Mouse (Mus musculus) liver, embryonic 14.5 days (tissue): ENCODE data around the gene Olfr1122. TPM values are rescaled to one million over a fixed set of nuclear protein-coding genes. Genes with fewer than 3 reads are reported as not detected.
"Not testable (repeated sequence)": the region's sequence is repeated elsewhere in the genome, so short reads cannot be mapped to it uniquely, and the experiment has no call there.

Source experiments
- ATAC-seq: fragments of 200-750 bp; cut with Nextera tagmentation; 2 replicates; pipeline ENCODE4 v1.8.0; 2017; ENCODE audit warnings: moderate number of reproducible peaks, mild to moderate bottlenecking, moderate library complexity; ENCODE audit not compliant: insufficient read depth
- DNase-seq, 3 experiments: peaks; one replicate each; pipeline ENCODE4 v3.0.0-alpha.2; 2012 to 2013; ENCODE audit warnings: low read depth in 3 of 3, low spot score in 3 of 3
- H3K27ac ChIP-seq: fragments of 300-500 bp; sonication (generic); 2 replicates; pipeline ENCODE4 v1.5.1; 2014; ENCODE audit warnings: moderate library complexity, mild to moderate bottlenecking, control low read depth, inconsistent platforms
- H3K27me3 ChIP-seq: fragments of 300-500 bp; sonication (generic); 2 replicates; pipeline ENCODE4 v1.6.1; 2014; ENCODE audit warnings: mild to moderate bottlenecking, low read length, moderate library complexity; ENCODE audit not compliant: control insufficient read depth, insufficient read depth
- H3K36me3 ChIP-seq: fragments of 300-500 bp; sonication (generic); replicated peaks from 2 replicates; pipeline ENCODE4 v1.6.1; 2014; ENCODE audit warnings: low read depth; ENCODE audit not compliant: control insufficient read depth, insufficient read depth
- H3K4me1 ChIP-seq, 2 experiments: fragments of 200-500 bp in 1 of 2; fragments of 300-500 bp in 1 of 2; sonication (generic) in 1 of 2; replicated peaks; 2 replicates each; pipeline ENCODE4 v1.6.1; 2012 to 2014; ENCODE audit warnings: antibody characterized with exemption in 1 of 2, inconsistent platforms in 1 of 2, low read length in 1 of 2; ENCODE audit not compliant: control insufficient read depth in 2 of 2, insufficient read depth in 2 of 2
- H3K4me2 ChIP-seq: fragments of 300-500 bp; sonication (generic); 2 replicates; pipeline ENCODE4 v1.6.1; 2014; ENCODE audit warnings: low read depth, mild to moderate bottlenecking, control low read depth, moderate library complexity
- H3K4me3 ChIP-seq, 2 experiments: fragments of 200-500 bp in 1 of 2; fragments of 300-500 bp in 1 of 2; sonication (generic) in 1 of 2; 2 replicates each; pipeline ENCODE4 v1.5.1; 2012 to 2014; ENCODE audit warnings: low read depth in 2 of 2, low read length in 2 of 2, mild to moderate bottlenecking in 2 of 2, control low read depth in 1 of 2, inconsistent platforms in 1 of 2, moderate library complexity in 1 of 2; ENCODE audit not compliant: insufficient read depth in 1 of 2
- H3K9ac ChIP-seq: fragments of 300-500 bp; sonication (generic); replicated peaks from 2 replicates; pipeline ENCODE4 v1.6.1; 2014; ENCODE audit warnings: mild to moderate bottlenecking, control low read depth, moderate library complexity
- H3K9me3 ChIP-seq: fragments of 300-500 bp; sonication (generic); 2 replicates; pipeline ENCODE4 v1.6.1; 2016; ENCODE audit warnings: low read length, mixed read lengths; ENCODE audit not compliant: control insufficient read depth
- CTCF ChIP-seq: IDR thresholded peaks from 2 replicates; pipeline ENCODE4 v1.5.1; 2016; ENCODE audit warnings: antibody characterized with exemption, low read depth, control low read depth
- EP300 ChIP-seq: IDR thresholded peaks from 2 replicates; pipeline ENCODE4 v1.6.1; 2016; ENCODE audit warnings: antibody characterized with exemption, low read depth
- WGBS: fragments of 180-500 bp; shearing (Covaris S2); extraction: QIAGEN DNeasy Blood & Tissue Kit; methylation state at CpG from one replicate; pipeline ENCODE4 v1.1.7; 2014; ENCODE audit not compliant: insufficient replicate concordance; 5-methylcytosine and 5-hydroxymethylcytosine counted together
- polyA plus RNA-seq, 2 experiments: library from polyadenylated mRNA; depleted of rRNA in 1 of 2; stranded (reverse) in 1 of 2; unstranded in 1 of 2; fragments of >200 nt; fragmentation: Nextera tagmentation in 1 of 2; extraction: Ambion mirVana in 1 of 2; gene quantifications; 2 replicates each; pipeline versions ENCODE4 v1.2.1 to v1.2.3; 2012 to 2014

Gene Olfr1122
- polyA plus RNA-seq, 2 experiments: not detected

GRCm38 (mm10) chr2:87383935-87384334 lies 1.7 kb upstream of the Olfr1122 start:
- Histone ChIP-seq H3K4me2 (no peak overlapping the region), H3K27me3 (no peaks in the 10 kb centered on the region), H3K9me3 (no peaks in the 10 kb centered on the region), H3K4me1 (no peaks in the 10 kb centered on the region), H3K27ac (no peak overlapping the region), H3K4me3 (no peak overlapping the region), H3K9ac (no peak overlapping the region), H3K36me3 (no peaks in the 10 kb centered on the region)
- TF ChIP-seq EP300: no peak
- TF ChIP-seq CTCF: no peak
- WGBS: 43% methylated on average over 2 of the region's 2 CpGs
- DNase-seq (no peak), ATAC-seq (no peak)

- not testable (repeated sequence) for H3K27me3 ChIP-seq, H3K36me3 ChIP-seq, H3K4me2 ChIP-seq, H3K9me3 ChIP-seq, H3K4me1 ChIP-seq, ATAC-seq, H3K4me3 ChIP-seq, DNase-seq, H3K9ac ChIP-seq, H3K27ac ChIP-seq
- WGBS: 74% methylated on average over 5 of the region's 5 CpGs
Observed at GRCm38 (mm10) chr2:87393605-87394004, 8.0 kb downstream of the Olfr1122 start.

DNA sequence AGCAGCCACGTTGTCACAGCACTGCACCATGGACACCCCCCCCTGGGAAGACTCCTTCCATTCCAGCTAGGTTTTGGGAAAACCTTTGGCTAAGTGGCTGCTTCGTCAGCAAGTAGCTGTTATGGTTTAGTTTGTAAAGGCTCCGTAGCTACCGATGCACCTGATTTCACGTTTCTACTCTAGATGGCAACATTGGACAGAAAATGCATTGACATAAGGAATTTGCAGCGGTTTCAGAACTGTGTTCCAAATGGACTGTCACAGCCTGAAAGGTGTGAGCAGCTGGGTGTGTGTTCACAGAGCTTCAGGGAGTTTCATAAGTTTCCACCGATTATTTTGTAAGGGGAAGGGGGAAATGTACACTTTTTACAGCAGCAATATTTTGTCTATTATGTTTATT lies 9.0 kb downstream of the Olfr1122 start:
- not testable (repeated sequence) for ATAC-seq, DNase-seq, H3K27me3 ChIP-seq

GRCm38 (mm10) chr2:87416335-87416734 lies 30.7 kb downstream of the Olfr1122 start, which contains the start of gene Olfr1123:
Olfr1123 (plus strand) TSS chr2:87416635.
- ATAC-seq: no peak
- WGBS: 63% methylated on average over 1 of the region's 1 CpGs
- TF ChIP-seq EP300 (no peak), CTCF (no peak)

More for the DNA sequence above, 9.0 kb downstream of the Olfr1122 start:
- H3K9me3 ChIP-seq, H3K4me2 ChIP-seq, H3K4me3 ChIP-seq, H3K4me1 ChIP-seq, H3K9ac ChIP-seq, H3K36me3 ChIP-seq, H3K27ac ChIP-seq: not testable (repeated sequence)
- 64% methylated on average over 7 of the region's 7 CpGs for WGBS

DNA sequence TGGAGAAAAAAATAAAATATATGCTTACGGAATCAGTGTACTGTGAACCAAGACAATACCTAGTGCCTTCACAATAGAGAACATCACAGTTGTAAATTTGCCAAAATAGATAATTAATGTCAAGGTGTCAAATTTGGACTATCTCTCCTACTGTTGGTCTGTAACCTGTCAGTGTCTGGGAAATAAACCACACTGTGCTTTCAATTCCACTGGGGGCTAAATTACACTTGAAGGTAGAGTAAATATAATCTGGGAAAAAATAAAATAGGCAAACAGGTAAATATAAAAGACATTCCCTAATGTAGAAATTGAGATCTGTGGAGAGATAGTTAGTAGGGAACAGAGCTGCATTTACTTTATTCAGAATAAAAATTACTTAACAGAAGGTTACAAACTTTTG lies 44.3 kb downstream of the Olfr1122 start, which contains the start of gene Olfr1124:
Gene Olfr1124, plus strand, starts transcription at position 301 of the 400 bp plus-strand sequence.
- no peak for ATAC-seq
- Histone ChIP-seq H3K9ac (no peak within 1 kb of the TSS), H3K27me3 (no peaks in the 10 kb centered on the region), H3K4me3 (no peak within 1 kb of the TSS), H3K9me3 (no peaks in the 10 kb centered on the region), H3K4me1 (no peaks in the 10 kb centered on the region), H3K27ac (no peak within 1 kb of the TSS), H3K4me2 (no peak within 1 kb of the TSS), H3K36me3 (no peaks in the 10 kb centered on the region)
- DNase-seq: no peak
- no peak for TF ChIP-seq CTCF
- TF ChIP-seq EP300: no peak
- WGBS: 84% methylated on average over 1 of the region's 1 CpGs

More at GRCm38 (mm10) chr2:87416335-87416734, 30.7 kb downstream of the Olfr1122 start, which contains the start of gene Olfr1123:
- Histone ChIP-seq H3K4me3 (no peak within 1 kb of the TSS), H3K4me1 (no peaks in the 10 kb centered on the region), H3K27me3 (no peaks in the 10 kb centered on the region), H3K9ac (no peak within 1 kb of the TSS), H3K27ac (no peak within 1 kb of the TSS), H3K9me3 (no peaks in the 10 kb centered on the region), H3K4me2 (no peak within 1 kb of the TSS), H3K36me3 (no peaks in the 10 kb centered on the region)
- no peak for DNase-seq

GRCm38 (mm10) chr2:87437731-87438130 lies 52.1 kb downstream of the Olfr1122 start:
- Histone ChIP-seq H3K4me1 (no peaks in the 10 kb centered on the region), H3K4me2 (no peak overlapping the region), H3K27ac (no peak overlapping the region), H3K9me3 (no peaks in the 10 kb centered on the region), H3K4me3 (no peak overlapping the region), H3K9ac (no peak overlapping the region), H3K36me3 (no peaks in the 10 kb centered on the region), H3K27me3 (no peaks in the 10 kb centered on the region)
- DNase-seq (no peak), ATAC-seq (no peak)
- WGBS: 78% methylated on average over 16 of the region's 16 CpGs
- TF ChIP-seq EP300: no peak
- no peak for TF ChIP-seq CTCF

Other genes starting within 250 kb of the Olfr1122 start
- gene Olfr1110, start 245.5 kb upstream of the Olfr1122 start, polyA plus RNA-seq (2012; rRNA removed): not detected in 2 replicates
- not detected in 2 replicates for gene Olfr1110, start 245.5 kb upstream of the Olfr1122 start, polyA plus RNA-seq (2014; fragmentation: Nextera tagmentation; extraction: Ambion mirVana)
- gene Olfr1111, start 233.2 kb upstream of the Olfr1122 start, polyA plus RNA-seq (2012; rRNA removed): not detected in 2 replicates
- gene Olfr1111, start 233.2 kb upstream of the Olfr1122 start, polyA plus RNA-seq (2014; fragmentation: Nextera tagmentation; extraction: Ambion mirVana): not detected in 2 replicates
- not detected in 2 replicates for gene Olfr1112, start 198.1 kb upstream of the Olfr1122 start, polyA plus RNA-seq (2012; rRNA removed)
- gene Olfr1112, start 198.1 kb upstream of the Olfr1122 start, polyA plus RNA-seq (2014; fragmentation: Nextera tagmentation; extraction: Ambion mirVana): not detected in 2 replicates
- not detected in 2 replicates for gene Olfr1113, start 176.9 kb upstream of the Olfr1122 start, polyA plus RNA-seq (2012; rRNA removed)
- gene Olfr1113, start 176.9 kb upstream of the Olfr1122 start, polyA plus RNA-seq (2014; fragmentation: Nextera tagmentation; extraction: Ambion mirVana): not detected in 2 replicates
- not detected in 2 replicates for gene Olfr1115, start 137.8 kb upstream of the Olfr1122 start, polyA plus RNA-seq (2012; rRNA removed)
- gene Olfr1115, start 137.8 kb upstream of the Olfr1122 start, polyA plus RNA-seq (2014; fragmentation: Nextera tagmentation; extraction: Ambion mirVana): not detected in 2 replicates
- not detected in 2 replicates for gene Olfr1116, start 118.3 kb upstream of the Olfr1122 start, polyA plus RNA-seq (2012; rRNA removed)
- gene Olfr1116, start 118.3 kb upstream of the Olfr1122 start, polyA plus RNA-seq (2014; fragmentation: Nextera tagmentation; extraction: Ambion mirVana): not detected in 2 replicates
- not detected in 2 replicates for gene Olfr1118, start 78.3 kb upstream of the Olfr1122 start, polyA plus RNA-seq (2012; rRNA removed)
- gene Olfr1118, start 78.3 kb upstream of the Olfr1122 start, polyA plus RNA-seq (2014; fragmentation: Nextera tagmentation; extraction: Ambion mirVana): not detected in 2 replicates
- gene Olfr1120, start 31.0 kb upstream of the Olfr1122 start, polyA plus RNA-seq (2012; rRNA removed): not detected in 2 replicates
- gene Olfr1120, start 31.0 kb upstream of the Olfr1122 start, polyA plus RNA-seq (2014; fragmentation: Nextera tagmentation; extraction: Ambion mirVana): not detected in 2 replicates
- gene Olfr1121, start 16.0 kb upstream of the Olfr1122 start, polyA plus RNA-seq (2012; rRNA removed): not detected in 2 replicates
- gene Olfr1121, start 16.0 kb upstream of the Olfr1122 start, polyA plus RNA-seq (2014; fragmentation: Nextera tagmentation; extraction: Ambion mirVana): not detected in 2 replicates
- not detected in 2 replicates for gene Olfr1123, start 30.8 kb downstream of the Olfr1122 start, polyA plus RNA-seq (2012; rRNA removed)
- not detected in 2 replicates for gene Olfr1123, start 30.8 kb downstream of the Olfr1122 start, polyA plus RNA-seq (2014; fragmentation: Nextera tagmentation; extraction: Ambion mirVana)
- gene Olfr1124, start 44.4 kb downstream of the Olfr1122 start, polyA plus RNA-seq (2012; rRNA removed): not detected in 2 replicates
- gene Olfr1124, start 44.4 kb downstream of the Olfr1122 start, polyA plus RNA-seq (2014; fragmentation: Nextera tagmentation; extraction: Ambion mirVana): not detected in 2 replicates
- not detected in 2 replicates for gene Olfr1126, start 68.1 kb downstream of the Olfr1122 start, polyA plus RNA-seq (2012; rRNA removed)
- not detected in 2 replicates for gene Olfr1126, start 68.1 kb downstream of the Olfr1122 start, polyA plus RNA-seq (2014; fragmentation: Nextera tagmentation; extraction: Ambion mirVana)
- gene Pramel7, start 111.2 kb downstream of the Olfr1122 start, polyA plus RNA-seq (2012; rRNA removed): not detected in 2 replicates
- not detected in 2 replicates for gene Pramel7, start 111.2 kb downstream of the Olfr1122 start, polyA plus RNA-seq (2014; fragmentation: Nextera tagmentation; extraction: Ambion mirVana)
- gene Pramel6, start 120.7 kb downstream of the Olfr1122 start, polyA plus RNA-seq (2012; rRNA removed): not detected in 2 replicates
- not detected in 2 replicates for gene Pramel6, start 120.7 kb downstream of the Olfr1122 start, polyA plus RNA-seq (2014; fragmentation: Nextera tagmentation; extraction: Ambion mirVana)
- gene Olfr153, start 145.9 kb downstream of the Olfr1122 start, polyA plus RNA-seq (2012; rRNA removed): not detected in 2 replicates
- not detected in 2 replicates for gene Olfr153, start 145.9 kb downstream of the Olfr1122 start, polyA plus RNA-seq (2014; fragmentation: Nextera tagmentation; extraction: Ambion mirVana)
- not detected in 2 replicates for gene Olfr1128, start 159.7 kb downstream of the Olfr1122 start, polyA plus RNA-seq (2012; rRNA removed)
- not detected in 2 replicates for gene Olfr1128, start 159.7 kb downstream of the Olfr1122 start, polyA plus RNA-seq (2014; fragmentation: Nextera tagmentation; extraction: Ambion mirVana)
- not detected in 2 replicates for gene Olfr1129, start 188.1 kb downstream of the Olfr1122 start, polyA plus RNA-seq (2012; rRNA removed)
- gene Olfr1129, start 188.1 kb downstream of the Olfr1122 start, polyA plus RNA-seq (2014; fragmentation: Nextera tagmentation; extraction: Ambion mirVana): not detected in 2 replicates
- gene Olfr1130, start 220.4 kb downstream of the Olfr1122 start, polyA plus RNA-seq (2012; rRNA removed): not detected in 2 replicates
- gene Olfr1130, start 220.4 kb downstream of the Olfr1122 start, polyA plus RNA-seq (2014; fragmentation: Nextera tagmentation; extraction: Ambion mirVana): not detected in 2 replicates
- gene Olfr1131, start 241.3 kb downstream of the Olfr1122 start, polyA plus RNA-seq (2012; rRNA removed): not detected in 2 replicates
- not detected in 2 replicates for gene Olfr1131, start 241.3 kb downstream of the Olfr1122 start, polyA plus RNA-seq (2014; fragmentation: Nextera tagmentation; extraction: Ambion mirVana)